Mouse (Mus musculus) forebrain, embryonic 11.5 days (tissue): ENCODE data around the gene Serpinb9c. TPM values are rescaled to one million over a fixed set of nuclear protein-coding genes. Genes with fewer than 3 reads are reported as not detected.

Experiments used
- polyA plus RNA-seq: library from polyadenylated mRNA; unstranded; fragments of >200 nt; fragmentation: Nextera tagmentation; extraction: Ambion mirVana; gene quantifications from 2 replicates; pipeline ENCODE4 v1.2.1, GENCODE M21; 2014

The Serpinb9c gene
- polyA plus RNA-seq, 1 experiment from 2014 or later: not detected

Other genes starting within 250 kb of the Serpinb9c start
- gene Serpinb6b, start 194.5 kb downstream of the Serpinb9c start, polyA plus RNA-seq: 0.53 and 1.2 TPM in 2 replicates
- gene Serpinb9, start 156.5 kb downstream of the Serpinb9c start, polyA plus RNA-seq: 0.55 and 0.99 TPM in 2 replicates
- gene Serpinb9b, start 132.3 kb downstream of the Serpinb9c start, polyA plus RNA-seq: 0.15 TPM in 1 of 2 replicates, not detected in the other
- 0.11 TPM in 1 of 2 replicates, not detected in the other for gene Serpinb1b, start 81.2 kb downstream of the Serpinb9c start, polyA plus RNA-seq
- not detected in 2 replicates for gene Serpinb9d, start 33.2 kb upstream of the Serpinb9c start, polyA plus RNA-seq
- not detected in 2 replicates for gene Serpinb9e, start 89.9 kb upstream of the Serpinb9c start, polyA plus RNA-seq
- gene Serpinb9f, start 164.3 kb upstream of the Serpinb9c start, polyA plus RNA-seq: not detected in 2 replicates
- gene Gm11397, start 236.0 kb upstream of the Serpinb9c start, polyA plus RNA-seq: not detected in 2 replicates